Mouse (Mus musculus) midbrain, embryonic 14.5 days (tissue): ENCODE data around the gene Rundc3a. TPM values are rescaled to one million over a fixed set of nuclear protein-coding genes. Genes with fewer than 3 reads are reported as not detected.
"Not testable (repeated sequence)": the region's sequence is repeated elsewhere in the genome, so short reads cannot be mapped to it uniquely, and the experiment has no call there.

Experiments
- ATAC-seq: fragments of 200-750 bp; cut with Nextera tagmentation; 2 replicates; pipeline ENCODE4 v1.8.0; 2017; ENCODE audit warnings: moderate number of reproducible peaks, moderate library complexity; ENCODE audit not compliant: low FRiP score, low TSS enrichment
- DNase-seq: peaks from one replicate; pipeline ENCODE4 v3.0.0-alpha.2; 2015
- H3K27ac ChIP-seq: fragments of 300-500 bp; sonication (generic); replicated peaks from 2 replicates; pipeline ENCODE4 v1.5.1; 2014; ENCODE audit warnings: mild to moderate bottlenecking, low read depth, low read length, moderate library complexity
- H3K27me3 ChIP-seq: fragments of 300-500 bp; sonication (generic); 2 replicates; pipeline ENCODE4 v1.6.1; 2014; ENCODE audit warnings: low read length, control low read depth, mixed read lengths; ENCODE audit not compliant: control insufficient read depth, insufficient read depth
- H3K36me3 ChIP-seq: fragments of 300-500 bp; sonication (generic); 2 replicates; pipeline ENCODE4 v1.6.1; 2014; ENCODE audit warnings: low read length, control low read depth; ENCODE audit not compliant: control insufficient read depth, insufficient read depth
- H3K4me1 ChIP-seq: fragments of 300-500 bp; sonication (generic); 2 replicates; pipeline ENCODE4 v1.6.1; 2014; ENCODE audit warnings: mild to moderate bottlenecking, antibody characterized with exemption, low read length, control low read depth; ENCODE audit not compliant: control insufficient read depth, insufficient read depth
- H3K4me2 ChIP-seq: fragments of 300-500 bp; sonication (generic); 2 replicates; pipeline ENCODE4 v1.6.1; 2014; ENCODE audit warnings: mild to moderate bottlenecking, low read length, moderate library complexity
- H3K4me3 ChIP-seq: fragments of 300-500 bp; sonication (generic); replicated peaks from 2 replicates; pipeline ENCODE4 v1.5.1; 2014; ENCODE audit warnings: low read depth, low read length
- H3K9ac ChIP-seq: fragments of 300-500 bp; sonication (generic); replicated peaks from 2 replicates; pipeline ENCODE4 v1.6.1; 2014; ENCODE audit warnings: mild to moderate bottlenecking, low read length, moderate library complexity
- H3K9me3 ChIP-seq: fragments of 300-500 bp; sonication (generic); 2 replicates; pipeline ENCODE4 v1.6.1; 2016; ENCODE audit warnings: low read length, control low read depth, mixed read lengths; ENCODE audit not compliant: control insufficient read depth
- WGBS: fragments of 180-500 bp; shearing (Covaris S2); extraction: QIAGEN DNeasy Blood & Tissue Kit; methylation state at CpG from one replicate; pipeline ENCODE4 v1.1.7; 2014; 5-methylcytosine and 5-hydroxymethylcytosine counted together
- polyA plus RNA-seq: library from polyadenylated mRNA; unstranded; fragments of >200 nt; fragmentation: Nextera tagmentation; extraction: Ambion mirVana; gene quantifications from 2 replicates; pipeline ENCODE4 v1.2.1, GENCODE M21; 2014

Rundc3a gene
- polyA plus RNA-seq, 1 experiment from 2014 or later = 113 TPM

- peak overlapping the region; percentile 79 for H3K4me2 ChIP-seq
- H3K9me3 ChIP-seq = no peaks in the 10 kb centered on the region
- ATAC-seq (peak; percentile 92), DNase-seq (peak; percentile 99)
- no peaks in the 10 kb centered on the region for H3K27me3 ChIP-seq
- H3K9ac ChIP-seq = 0 out of 2 replicates have a peak overlapping the region, but pooled peaks have one; percentile 80
- H3K4me3 ChIP-seq = peak overlapping the region; percentile 79
- H3K27ac ChIP-seq = peak overlapping the region; percentile 84; the same call in 1 of the 2 replicates
- WGBS = under 1% methylated on average over 32 of the region's 32 CpGs
- peaks cover 9% of the 10 kb centered on the region for H3K36me3 ChIP-seq
- peaks cover 21% of the 10 kb centered on the region for H3K4me1 ChIP-seq
These were observed 15.2 kb downstream of the Rundc3a start for GRCm38 (mm10) chr11:102408344-102408876.

DNA sequence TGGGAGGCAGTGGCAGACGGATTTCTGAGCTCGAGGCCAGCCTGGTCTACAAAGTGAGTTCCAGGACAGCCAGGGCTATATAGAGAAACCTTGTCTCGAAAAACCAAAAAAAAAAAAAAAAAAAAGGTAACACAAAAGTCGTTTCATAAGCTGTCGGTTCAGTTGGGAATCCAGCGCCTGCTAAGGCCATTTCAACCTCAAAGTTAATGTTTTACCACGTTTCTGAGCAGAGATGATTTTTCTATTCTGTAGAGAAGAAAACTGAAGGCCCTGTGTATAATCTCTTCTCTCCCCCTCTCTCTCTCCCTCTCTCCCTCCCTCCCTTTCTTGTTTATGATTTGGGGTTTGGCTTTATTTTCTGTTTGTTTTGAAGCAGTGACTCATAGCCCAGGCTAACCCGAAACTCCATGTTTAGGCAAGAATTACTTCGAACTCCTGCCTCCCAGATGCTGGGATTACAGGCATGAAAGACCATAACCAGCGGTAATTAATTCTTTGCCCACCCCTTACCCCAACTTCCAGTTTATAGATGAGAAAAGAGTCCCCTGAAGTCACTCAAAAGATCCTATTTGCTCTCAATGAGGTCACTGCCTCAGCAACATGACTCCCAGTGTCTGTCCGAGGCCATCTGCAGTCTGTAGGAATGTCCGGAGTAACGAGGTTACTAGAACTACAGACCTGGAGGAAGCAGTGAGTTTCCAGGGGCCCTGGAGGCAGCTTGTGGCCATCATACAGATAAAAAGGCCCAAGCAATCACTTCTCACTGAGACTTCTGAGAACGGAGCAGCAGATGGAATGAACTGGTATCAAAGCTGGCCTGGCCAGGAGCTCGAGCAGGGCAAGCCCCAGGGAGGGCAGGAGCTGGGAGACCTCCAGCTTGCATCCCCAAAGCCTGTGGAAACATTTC lies 15.9 kb downstream of the Rundc3a start:
- WGBS = 47% methylated on average over 15 of the region's 15 CpGs

DNA sequence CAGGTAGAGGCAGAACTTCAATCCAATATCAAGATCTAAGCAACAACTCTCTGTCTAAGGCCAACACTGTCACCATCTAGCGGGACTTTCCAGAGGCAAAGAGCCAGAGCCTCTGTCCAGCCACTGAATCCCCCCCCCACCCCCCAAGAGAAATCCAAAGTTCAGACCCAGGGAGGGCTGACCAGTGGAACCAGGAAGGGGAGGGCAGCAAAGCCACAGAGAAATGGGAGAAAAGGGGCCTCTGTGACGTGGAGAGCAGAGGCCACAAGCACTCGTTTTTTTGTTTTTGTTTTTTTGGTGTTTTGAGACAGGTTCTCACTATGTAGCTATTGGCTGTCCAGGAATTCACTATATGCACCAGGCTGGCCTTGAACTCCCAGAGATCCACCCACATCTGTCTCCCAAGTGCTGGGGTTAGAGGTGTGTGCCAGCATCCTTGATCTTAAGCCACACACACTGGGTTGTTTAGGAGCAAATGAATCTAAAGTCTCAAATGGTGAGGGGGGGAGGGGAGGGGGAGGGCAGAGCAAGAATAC lies 16.7 kb downstream of the Rundc3a start:
- ATAC-seq (no peak), DNase-seq (no peak)
- no peaks in the 10 kb centered on the region; the same call in 1 of the 2 replicates for H3K36me3 ChIP-seq
- no peaks in the 10 kb centered on the region for H3K27me3 ChIP-seq
- no peak overlapping the region for H3K9ac ChIP-seq
- no peaks in the 10 kb centered on the region for H3K9me3 ChIP-seq
- H3K4me1 ChIP-seq = peaks cover 19% of the 10 kb centered on the region
- H3K4me3 ChIP-seq = no peak overlapping the region
- 84% methylated on average over 3 of the region's 3 CpGs for WGBS
- no peak overlapping the region for H3K4me2 ChIP-seq
- H3K27ac ChIP-seq = no peak overlapping the region

More for the DNA sequence above, 15.9 kb downstream of the Rundc3a start:
- peak overlapping the region; percentile 79 for H3K4me2 ChIP-seq
- peak overlapping the region; percentile 79 for H3K4me3 ChIP-seq
- H3K36me3 ChIP-seq = peaks cover 1% of the 10 kb centered on the region; the same call in 1 of the 2 replicates
- H3K4me1 ChIP-seq = peaks cover 21% of the 10 kb centered on the region
- no peak for ATAC-seq
- no peak for DNase-seq
- no peak overlapping the region for H3K9ac ChIP-seq
- H3K27ac ChIP-seq = 0 out of 2 replicates have a peak overlapping the region, but pooled peaks have one; percentile 52
- H3K9me3 ChIP-seq = no peaks in the 10 kb centered on the region
- no peaks in the 10 kb centered on the region for H3K27me3 ChIP-seq

DNA sequence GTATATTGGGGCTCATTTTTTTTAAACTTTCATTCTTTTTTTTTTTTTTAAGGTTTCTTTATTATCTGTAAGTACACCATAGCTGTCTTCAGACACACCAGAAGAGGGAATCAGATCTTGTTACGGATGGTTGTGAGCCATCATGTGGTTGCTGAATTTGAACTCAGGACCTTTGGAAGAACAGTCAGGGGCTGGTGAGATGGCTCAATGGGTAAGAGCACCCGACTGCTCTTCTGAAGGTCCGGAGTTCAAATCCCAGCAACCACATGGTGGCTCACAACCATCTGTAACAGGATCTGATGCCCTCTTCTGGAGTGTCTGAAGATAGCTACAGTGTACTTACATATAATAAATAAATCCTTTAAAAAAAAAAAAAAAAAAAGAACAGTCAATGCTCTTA lies 17.1 kb downstream of the Rundc3a start:
- H3K4me2 ChIP-seq, H3K9ac ChIP-seq, H3K4me3 ChIP-seq, ATAC-seq, H3K27me3 ChIP-seq, H3K27ac ChIP-seq, H3K36me3 ChIP-seq, H3K9me3 ChIP-seq, DNase-seq: not testable (repeated sequence)
- H3K4me1 ChIP-seq = peaks cover 16% of the 10 kb centered on the region
- WGBS = 93% methylated on average over 3 of the region's 3 CpGs

GRCm38 (mm10) chr11:102411061-102411460 lies 17.9 kb downstream of the Rundc3a start:
- Histone ChIP-seq H3K27me3 (no peaks in the 10 kb centered on the region), H3K4me3 (no peak overlapping the region), H3K4me2 (no peak overlapping the region), H3K36me3 (no peaks in the 10 kb centered on the region), H3K9me3 (no peaks in the 10 kb centered on the region), H3K27ac (no peak overlapping the region), H3K4me1 (peaks cover 14% of the 10 kb centered on the region), H3K9ac (no peak overlapping the region)
- WGBS = 88% methylated on average over 3 of the region's 3 CpGs
- ATAC-seq = no peak
- DNase-seq = no peak

DNA sequence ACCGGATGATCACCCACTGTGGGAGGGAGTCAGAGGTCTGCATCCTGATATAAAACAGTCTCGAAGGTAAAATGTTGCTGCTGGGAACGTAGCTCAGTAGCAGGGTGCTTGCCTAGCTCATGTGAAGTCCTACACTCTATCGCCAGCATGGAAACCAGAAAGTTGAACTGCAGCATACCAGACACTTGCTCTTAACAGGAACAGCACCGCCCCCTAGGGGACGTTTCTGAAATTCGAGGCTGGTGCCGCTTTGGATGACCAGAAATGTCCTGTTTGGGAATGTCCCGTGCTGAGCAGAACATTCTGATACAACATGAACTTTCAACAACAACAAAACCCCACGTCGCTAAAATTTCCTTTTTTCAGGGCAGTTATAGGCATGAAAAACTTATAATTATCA lies 18.5 kb downstream of the Rundc3a start:
- H3K9ac ChIP-seq = no peak overlapping the region
- H3K27ac ChIP-seq = no peak overlapping the region
- no peak overlapping the region for H3K4me3 ChIP-seq
- H3K36me3 ChIP-seq = no peaks in the 10 kb centered on the region
- no peaks in the 10 kb centered on the region for H3K9me3 ChIP-seq
- H3K4me1 ChIP-seq = peaks cover 8% of the 10 kb centered on the region
- DNase-seq (peak; percentile 96), ATAC-seq (no peak)
- H3K4me2 ChIP-seq = no peak overlapping the region
- 10% methylated on average over 11 of the region's 11 CpGs for WGBS
- no peaks in the 10 kb centered on the region for H3K27me3 ChIP-seq

DNA sequence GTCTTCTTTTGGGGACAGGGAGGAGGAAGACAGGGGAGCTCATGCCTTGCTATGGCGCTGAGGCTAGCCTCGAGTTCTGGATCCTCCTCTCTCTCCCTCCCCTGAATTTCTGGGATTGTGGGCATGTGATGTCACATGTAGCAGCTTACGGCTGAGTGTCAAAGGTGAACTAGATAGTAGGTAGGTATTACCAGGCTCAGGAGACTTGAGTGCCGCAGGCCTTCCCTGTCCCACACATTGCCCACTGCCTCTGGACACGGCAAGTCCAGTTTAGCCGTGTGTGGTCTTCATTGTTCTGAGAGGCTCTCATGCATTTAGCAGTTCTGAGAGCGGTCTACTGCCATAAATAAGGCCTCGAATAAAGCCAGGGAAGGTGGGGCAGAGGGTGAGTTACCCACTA lies 19.9 kb downstream of the Rundc3a start:
- Histone ChIP-seq H3K36me3 (no peaks in the 10 kb centered on the region), H3K9ac (no peak overlapping the region), H3K4me1 (peaks cover 1% of the 10 kb centered on the region), H3K4me2 (no peak overlapping the region), H3K9me3 (no peaks in the 10 kb centered on the region), H3K4me3 (no peak overlapping the region), H3K27me3 (no peaks in the 10 kb centered on the region), H3K27ac (no peak overlapping the region)
- 74% methylated on average over 8 of the region's 8 CpGs for WGBS
- DNase-seq = no peak
- ATAC-seq = no peak

- Histone ChIP-seq H3K9me3 (no peaks in the 10 kb centered on the region), H3K9ac (no peak overlapping the region), H3K4me2 (no peak overlapping the region), H3K36me3 (no peaks in the 10 kb centered on the region), H3K27ac (no peak overlapping the region), H3K4me3 (no peak overlapping the region), H3K27me3 (no peaks in the 10 kb centered on the region), H3K4me1 (no peaks in the 10 kb centered on the region)
- WGBS = 69% methylated on average over 10 of the region's 10 CpGs
- no peak for DNase-seq
- no peak for ATAC-seq
These were observed 22.0 kb downstream of the Rundc3a start for GRCm38 (mm10) chr11:102415034-102415802.
